Mouse (Mus musculus): ENCODE measurements around the gene Fah.

DNA sequence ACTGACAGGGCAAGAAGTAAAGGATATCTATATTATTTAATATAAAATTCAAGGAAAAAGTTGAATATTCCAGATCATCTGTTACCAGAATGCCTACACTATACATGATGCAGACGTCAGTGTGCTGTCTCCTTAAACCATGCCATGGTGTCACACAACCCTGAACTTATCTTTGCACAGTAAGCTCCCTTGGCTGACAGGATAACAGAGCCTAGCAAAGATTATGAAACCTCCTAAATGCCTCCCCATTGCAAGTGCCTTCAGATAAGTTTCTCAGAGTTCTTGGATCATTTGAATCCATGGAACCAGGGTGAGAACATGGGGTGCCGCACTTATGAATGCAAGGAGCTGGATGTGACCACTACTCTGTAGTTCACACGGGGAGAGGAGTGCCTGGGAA, 25.4 kb upstream of the Fah start:
- TF ChIP-seq CTCF (conservative IDR thresholded peaks at IDR 0.05; ENCODE audit: low read length) (no peak), NANOG (IDR thresholded peaks at IDR 0.05; ENCODE audit: borderline replicate concordance, low read length) (no peak)

Measured in E14TG2a.4 (cell line).